Mouse (Mus musculus): ENCODE results near the gene Rnf41.

Gene Rnf41

GRCm38 (mm10) chr10:128380565-128380964 is 30.9 kb upstream of the Rnf41 start:
- intact Hi-C loops (cut with DNase I) = no loop called here

- intact Hi-C loops (cut with DNase I) = no loop called here
Measured at GRCm38 (mm10) chr10:128382482-128382881, 29.0 kb upstream of the Rnf41 start.

GRCm38 (mm10) chr10:128385902-128386301 is 25.6 kb upstream of the Rnf41 start:
- intact Hi-C loops (cut with DNase I) = no loop called here

GRCm38 (mm10) chr10:128388941-128389340 is 22.5 kb upstream of the Rnf41 start:
- intact Hi-C loops (cut with DNase I) = no loop called here

DNA sequence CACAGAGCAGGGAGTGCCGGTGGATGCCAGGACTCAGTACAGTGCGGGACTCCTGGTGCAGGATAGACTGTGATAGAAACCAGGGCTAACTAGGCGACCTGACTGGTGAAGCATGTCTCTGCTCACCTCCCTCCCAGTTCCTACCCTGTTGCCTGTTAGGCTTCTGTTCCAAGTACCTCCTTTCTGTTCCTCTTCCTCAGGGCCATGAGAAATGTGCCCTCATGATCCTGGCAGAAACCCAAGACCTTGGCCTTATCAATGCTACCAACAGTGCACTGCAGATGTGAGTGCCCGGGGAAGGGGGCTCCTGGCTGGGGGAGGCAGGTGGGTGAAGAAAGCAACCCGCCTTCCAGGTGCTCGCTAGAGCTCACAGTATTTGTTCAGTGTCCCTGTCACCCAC is 21.9 kb upstream of the Rnf41 start:
- intact Hi-C loops (cut with DNase I) = no loop called here

DNA sequence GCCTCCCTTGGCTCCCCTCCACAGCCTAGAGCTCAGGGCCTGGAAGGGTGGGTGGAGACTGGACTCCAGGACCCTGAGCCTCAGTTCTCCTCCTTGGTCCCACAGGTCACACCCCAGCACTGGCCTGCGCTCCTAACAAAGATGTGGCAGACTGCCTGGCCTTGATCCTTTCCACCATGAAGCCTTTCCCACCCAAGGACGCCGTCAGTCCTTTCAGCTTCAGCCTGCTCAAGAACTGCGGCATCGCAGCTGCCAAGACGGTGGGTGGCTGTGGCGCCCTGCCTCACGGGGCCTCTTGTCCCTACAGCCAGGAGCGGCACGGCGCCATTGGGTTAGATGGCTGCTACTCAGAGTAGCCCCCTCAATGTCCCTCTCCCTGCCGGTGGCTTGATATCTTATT is 21.1 kb upstream of the Rnf41 start:
- intact Hi-C loops (cut with DNase I) = no loop called here

DNA sequence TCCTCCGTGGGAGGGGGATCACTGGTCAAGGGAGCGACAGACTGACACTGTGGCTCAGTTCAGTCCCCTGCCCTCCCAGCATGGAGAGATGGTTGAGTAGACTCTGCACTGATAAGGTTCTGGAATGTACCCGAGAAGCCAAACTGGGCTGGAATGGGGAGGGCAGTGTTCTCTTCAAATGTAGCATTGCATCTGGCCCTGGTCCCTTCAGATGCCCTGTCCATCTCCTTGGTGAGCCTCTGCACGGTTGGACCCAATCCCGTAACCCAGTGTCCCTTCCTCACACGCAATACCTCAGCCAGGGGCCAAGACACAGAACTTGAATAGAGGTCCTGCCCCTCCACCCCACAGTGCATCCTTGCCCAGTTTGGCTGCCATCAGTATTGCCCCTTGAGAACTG is 19.6 kb upstream of the Rnf41 start:
- intact Hi-C loops (cut with DNase I) = no loop called here

- intact Hi-C loops (cut with DNase I) = no loop called here
Measured at GRCm38 (mm10) chr10:128396017-128396673, 15.3 kb upstream of the Rnf41 start.

GRCm38 (mm10) chr10:128396716-128397264 is 14.7 kb upstream of the Rnf41 start:
- intact Hi-C loops (cut with DNase I) = no loop called here

GRCm38 (mm10) chr10:128397466-128397865 is 14.0 kb upstream of the Rnf41 start:
- intact Hi-C loops (cut with DNase I) = no loop called here

GRCm38 (mm10) chr10:128400338-128400737 is 11.1 kb upstream of the Rnf41 start:
- intact Hi-C loops (cut with DNase I) = no loop called here

DNA sequence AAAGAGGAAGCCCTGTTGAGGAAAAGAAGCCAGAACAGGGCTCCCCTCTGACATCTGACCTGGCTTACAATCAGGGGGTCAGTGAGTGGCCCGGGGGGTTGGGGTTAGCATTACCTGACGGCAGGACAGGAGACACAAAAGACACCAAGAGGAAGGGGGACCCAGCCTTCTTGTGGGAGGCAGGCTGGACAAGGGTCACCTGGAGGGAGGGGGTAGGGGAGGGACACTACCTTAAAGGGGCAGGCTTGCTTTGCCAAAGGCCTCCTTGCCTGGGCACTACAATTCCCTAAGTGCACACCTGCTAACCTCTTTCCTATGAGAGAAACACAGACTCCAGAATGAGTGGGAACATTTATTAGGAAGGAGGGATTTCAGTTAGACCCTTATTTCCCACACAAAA is 10.4 kb upstream of the Rnf41 start, which contains the start of gene Slc39a5:
TSS of gene Slc39a5 (minus strand) at position 174 of the 400 bp plus-strand sequence.
- intact Hi-C loops (cut with DNase I) = no loop called here

GRCm38 (mm10) chr10:128401638-128402037 is 9.8 kb upstream of the Rnf41 start:
- intact Hi-C loops (cut with DNase I) = no loop called here

GRCm38 (mm10) chr10:128403931-128404330 is 7.5 kb upstream of the Rnf41 start:
- intact Hi-C loops (cut with DNase I) = no loop called here

DNA sequence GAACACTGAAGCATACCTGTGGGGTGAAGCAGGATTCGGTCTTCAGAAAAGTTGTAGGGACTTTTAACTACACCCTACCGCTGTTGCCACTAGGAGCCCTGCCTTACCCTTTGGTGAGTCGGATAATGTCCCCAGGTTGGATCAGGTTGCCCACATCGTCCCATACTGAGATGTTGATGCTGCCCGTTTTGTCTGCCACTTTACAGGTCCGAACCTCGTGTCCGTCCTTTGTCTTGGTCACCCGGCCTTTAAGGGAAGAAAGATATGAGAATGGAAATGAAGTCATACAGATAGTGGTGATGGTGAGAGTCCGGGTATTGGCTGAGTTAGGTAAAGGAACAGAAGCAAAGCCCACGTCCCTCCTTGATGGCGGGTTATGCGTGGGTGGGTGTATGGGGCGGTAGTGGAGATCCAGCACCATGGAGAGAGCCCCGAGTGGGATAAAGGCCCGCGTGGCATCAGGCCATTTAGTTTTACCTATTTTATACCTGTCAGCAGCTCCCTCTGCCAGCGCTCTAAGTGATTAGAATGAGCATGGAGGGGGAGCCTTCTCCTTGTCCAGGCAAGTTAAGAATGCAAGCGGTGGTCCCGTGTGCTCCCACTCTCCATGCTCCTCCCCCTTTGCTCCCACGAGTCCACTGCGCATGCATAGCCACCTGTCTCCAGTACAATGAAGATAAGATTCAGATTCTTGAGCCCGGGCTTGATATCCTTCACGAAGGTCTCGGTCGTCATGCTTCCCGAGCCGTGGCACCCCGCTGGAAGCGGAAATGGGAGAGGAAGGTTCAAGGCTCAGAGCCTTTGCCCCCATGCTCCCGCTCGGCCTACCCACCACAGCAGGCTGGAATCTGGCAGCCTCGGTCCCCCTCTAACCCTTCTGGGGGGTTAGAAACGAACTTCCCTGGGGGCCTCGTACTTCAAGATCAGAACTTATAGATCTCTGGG is 2.6 kb upstream of the Rnf41 start:
- intact Hi-C loops (cut with DNase I) = loop anchor here (5.0 kb wide), 1 partner anchor 33 kb away; no protein-coding TSS in a partner anchor

DNA sequence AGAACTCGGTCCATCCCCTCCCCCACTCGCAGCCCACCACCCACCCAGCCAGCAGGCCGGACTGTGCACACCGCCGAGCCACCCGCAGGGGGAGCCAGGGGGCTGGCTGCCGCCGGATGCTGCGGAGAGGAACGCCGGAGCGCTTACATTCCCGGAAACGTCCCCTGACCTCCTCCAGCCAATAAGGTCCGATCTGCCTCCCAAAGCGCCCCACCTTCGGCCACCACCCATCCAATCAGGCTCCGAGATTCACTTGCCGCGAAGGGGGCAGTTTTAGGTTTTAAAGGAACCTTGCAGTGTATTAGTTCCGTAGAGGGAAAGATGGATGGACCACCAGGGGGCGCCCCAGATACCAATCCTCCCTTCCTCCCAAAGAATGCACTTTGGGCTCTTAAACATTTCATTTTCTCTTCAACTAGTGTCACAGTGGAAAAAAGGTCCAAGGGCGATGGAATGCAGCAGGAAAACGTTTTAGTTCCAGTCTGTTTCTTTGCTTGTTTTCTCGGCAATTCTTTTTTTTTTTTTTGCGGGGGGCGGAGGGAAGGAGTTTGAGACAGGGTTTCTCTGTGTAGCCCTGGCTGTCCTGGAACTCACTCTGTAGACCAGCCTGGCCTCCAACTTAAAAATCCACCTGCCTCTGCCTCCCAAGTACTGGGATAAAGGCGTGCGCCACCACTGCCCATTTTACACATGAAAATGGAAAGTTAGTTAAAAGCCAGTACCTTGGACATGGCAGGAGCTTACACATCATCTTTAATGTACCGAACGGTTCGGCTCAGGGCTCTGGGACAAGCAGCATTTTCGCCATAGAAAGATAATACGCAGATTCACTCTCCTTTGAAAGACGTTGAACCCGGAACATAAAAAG is 1.5 kb upstream of the Rnf41 start:
- intact Hi-C loops (cut with DNase I) = loop anchor here (5.0 kb wide), 3 partner anchors 32 to 42 kb away; partner anchors contain the start of gene Ankrd52

DNA sequence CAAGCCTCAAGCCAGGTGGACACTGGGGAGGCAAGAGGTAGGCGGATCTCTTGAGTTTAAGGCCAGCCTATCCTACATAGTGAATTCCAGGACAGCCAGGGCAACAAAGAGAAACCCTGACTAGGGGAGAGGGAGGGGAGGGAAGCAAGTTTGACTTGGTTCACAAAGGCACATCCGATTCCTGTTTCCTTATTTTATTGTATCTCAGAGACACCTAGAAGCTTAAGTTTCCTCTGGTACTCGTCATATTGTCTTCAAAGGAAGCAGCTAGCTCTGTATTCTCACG is 954 bp upstream of the Rnf41 start:
- intact Hi-C loops (cut with DNase I) = loop anchor here (5.0 kb wide), 2 partner anchors 33 to 42 kb away; partner anchors contain the start of gene Ankrd52

DNA sequence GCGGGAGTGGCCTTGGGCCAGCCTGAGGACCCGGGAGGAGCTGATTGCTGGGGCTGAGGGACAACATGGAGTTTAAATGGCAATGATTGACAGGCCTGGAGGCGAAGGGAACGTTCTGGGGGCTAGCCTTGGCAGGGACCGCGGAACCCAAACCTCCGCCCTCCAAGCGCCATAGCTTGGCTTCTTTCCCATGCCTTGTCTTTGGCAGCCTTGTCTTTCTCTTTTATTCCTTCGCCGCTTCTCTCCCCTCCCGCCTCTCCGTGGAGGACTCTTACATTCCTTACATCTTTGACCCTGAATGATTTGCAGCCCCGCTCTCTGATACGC is 561 bp downstream of the Rnf41 start:
- intact Hi-C loops (cut with DNase I) = loop anchor here (5.0 kb wide), 2 partner anchors 35 to 40 kb away; partner anchors contain the start of gene Ankrd52

GRCm38 (mm10) chr10:128412558-128412957 is 1.1 kb downstream of the Rnf41 start:
- intact Hi-C loops (cut with DNase I) = loop anchor here (5.0 kb wide), 2 partner anchors 35 to 40 kb away; partner anchors contain the start of gene Ankrd52

DNA sequence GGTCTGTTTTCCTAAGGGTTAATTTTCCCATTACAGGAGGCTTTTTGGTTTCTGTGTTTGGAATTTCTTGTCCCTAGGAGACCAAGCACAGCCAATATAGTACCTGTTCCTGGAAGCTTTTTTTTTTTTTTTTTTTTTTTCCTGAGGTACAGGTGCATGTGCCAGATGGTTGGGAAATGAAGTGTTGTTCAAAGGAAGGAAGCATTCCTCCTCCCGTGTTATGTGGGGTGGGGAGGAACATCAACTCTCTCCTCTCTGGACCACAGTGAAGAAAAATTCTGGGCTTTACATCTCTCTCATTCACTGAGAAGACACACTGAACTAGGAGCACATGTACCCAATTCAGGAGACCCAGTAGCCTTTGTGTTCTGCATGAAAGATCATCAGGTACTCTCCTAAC is 1.6 kb downstream of the Rnf41 start:
- intact Hi-C loops (cut with DNase I) = loop anchor here (5.0 kb wide), 2 partner anchors 36 to 39 kb away; partner anchors contain the start of gene Ankrd52

- intact Hi-C loops (cut with DNase I) = loop anchor here (5.0 kb wide), 2 partner anchors 37 to 38 kb away; partner anchors contain the start of gene Ankrd52
Measured at GRCm38 (mm10) chr10:128414848-128415247, 3.4 kb downstream of the Rnf41 start.

All from adrenal gland (tissue).